Mouse (Mus musculus) inflammation-experienced regulatory T-cells, adult 16 weeks (primary cell): ENCODE measurements around the gene Otx2. TPM values are rescaled to one million over a fixed set of nuclear protein-coding genes. Genes with fewer than 3 reads are reported as not detected.

ENCODE experiments used
- polyA plus RNA-seq: library from polyadenylated mRNA; unstranded; fragments of 100-300 nt; shearing (Covaris generic); gene quantifications from one replicate; pipeline ENCODE4 v1.2.1, GENCODE M21; 2017

The Otx2 gene
- polyA plus RNA-seq: not detected

GRCm38 (mm10) chr14:48673541-48673940, at the start of gene Otx2:
Gene Otx2, minus strand, starts transcription at chr14:48673819.

Other genes starting within 250 kb of the Otx2 start
- 12.1 TPM for gene Tmem260, start 227.7 kb downstream of the Otx2 start, polyA plus RNA-seq